Mouse (Mus musculus): ENCODE measurements around the gene Cnpy1.

Gene Cnpy1

DNA sequence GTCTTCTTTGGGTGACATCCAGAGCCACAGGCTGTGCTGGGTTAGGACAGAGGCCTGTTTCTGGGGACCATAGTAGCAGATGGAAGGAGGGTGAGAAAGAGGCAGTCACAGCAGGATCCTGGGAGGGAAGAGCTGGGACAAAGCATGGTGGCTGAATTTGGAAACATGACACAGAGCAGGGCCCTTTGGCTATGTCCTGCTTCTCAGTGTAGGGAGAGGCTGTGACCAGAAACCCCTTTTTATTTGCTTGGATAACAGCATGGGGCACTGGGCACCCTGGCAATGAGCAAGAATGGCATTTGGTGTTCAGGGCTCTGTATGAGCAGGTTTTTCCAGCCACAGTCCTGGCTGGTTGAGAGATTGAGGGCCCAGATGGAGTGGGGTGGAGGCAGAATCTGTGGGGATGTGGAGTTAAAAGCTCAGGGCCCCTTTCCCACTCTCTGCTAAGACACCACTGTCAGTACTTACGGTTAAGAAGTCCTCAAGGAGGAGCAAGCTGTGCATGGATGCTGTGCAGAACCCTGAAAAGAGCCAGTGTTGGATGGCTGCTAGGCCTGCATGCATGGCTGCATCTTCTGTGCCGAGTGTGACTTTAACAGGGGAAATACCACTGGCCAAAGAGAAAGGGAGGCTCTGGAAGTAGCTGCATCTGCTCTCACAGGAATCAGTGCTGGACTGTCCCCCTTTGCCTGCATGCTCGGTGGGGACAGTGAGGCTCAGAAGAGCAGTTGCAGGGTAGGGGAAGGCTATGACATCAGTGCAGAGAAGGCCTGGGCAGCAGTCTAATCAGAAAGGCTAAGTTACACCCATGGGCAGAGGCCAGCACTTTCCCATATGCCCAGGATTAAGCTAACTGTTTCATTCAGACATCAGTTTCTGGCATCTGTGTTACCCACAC, 54.2 kb downstream of the Cnpy1 start:
- 68% methylated on average over 3 of the region's 3 CpGs for WGBS

DNA sequence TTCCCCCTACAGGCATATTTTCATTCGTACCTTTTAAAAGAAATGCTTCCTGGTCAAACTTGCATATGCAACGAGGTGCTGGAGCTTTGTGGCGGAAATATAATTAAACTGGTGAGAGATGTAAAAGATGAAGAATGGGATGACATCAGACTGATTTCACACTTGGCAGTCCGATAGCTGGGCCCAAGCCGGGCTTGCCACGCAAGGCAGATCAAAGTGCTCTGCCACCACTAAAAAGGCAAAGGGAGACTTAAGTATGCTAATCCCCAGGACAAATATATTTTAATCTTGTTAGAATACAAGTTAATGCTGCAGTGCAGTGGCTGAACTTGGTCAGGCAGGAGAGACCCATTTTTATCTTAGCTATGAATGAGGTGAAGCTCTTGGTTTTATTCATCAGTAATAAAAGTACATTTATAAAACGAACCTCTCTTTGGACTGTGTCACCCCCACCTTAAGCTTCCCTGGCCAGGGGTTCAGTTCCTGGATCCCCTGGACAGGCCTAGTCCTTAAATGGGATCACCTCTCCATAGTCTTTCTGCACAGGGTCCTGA, 66.3 kb downstream of the Cnpy1 start:
- 64% methylated on average over 7 of the region's 7 CpGs for WGBS

DNA sequence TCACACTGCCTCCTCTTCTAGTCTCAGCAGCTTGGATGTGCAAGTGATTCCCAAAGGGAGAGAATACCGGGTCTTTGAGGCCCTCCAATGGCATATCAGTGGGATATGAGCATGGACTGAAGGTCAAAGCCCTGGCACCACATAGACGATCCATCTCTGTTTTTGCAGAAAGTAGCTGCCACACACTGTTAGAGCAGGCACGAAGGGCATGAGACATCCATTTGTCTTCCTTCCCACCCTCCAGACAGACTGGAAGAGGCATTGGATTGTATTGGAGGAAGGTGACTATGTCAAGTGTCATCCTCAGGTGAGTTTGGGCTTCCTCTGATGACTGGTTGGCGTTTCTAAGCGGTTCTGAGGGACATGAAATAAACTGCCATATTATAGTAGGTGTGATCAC, 67.3 kb downstream of the Cnpy1 start:
- 46% methylated on average over 5 of the region's 5 CpGs for WGBS

DNA sequence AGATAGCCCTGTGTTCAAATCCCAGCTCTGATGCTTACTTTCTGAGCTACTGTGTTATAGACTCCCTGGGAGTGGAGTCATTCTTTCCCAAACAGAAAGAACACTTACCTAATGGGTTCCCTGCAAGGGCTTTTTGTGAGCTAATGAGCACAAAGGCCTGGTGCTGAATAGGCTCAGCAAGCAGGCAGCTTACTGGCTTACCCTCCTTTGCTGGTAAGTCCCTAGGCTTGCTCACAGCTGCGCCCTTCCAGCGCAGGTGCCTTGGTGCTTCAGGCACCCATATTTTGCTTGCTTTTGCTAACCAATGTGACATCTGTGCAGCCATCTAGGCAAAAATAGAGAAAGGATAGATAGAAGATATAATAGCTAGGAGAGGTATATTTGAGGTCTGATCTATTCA, 69.0 kb downstream of the Cnpy1 start:
- WGBS, result 11% methylated on average over 2 of the region's 2 CpGs

DNA sequence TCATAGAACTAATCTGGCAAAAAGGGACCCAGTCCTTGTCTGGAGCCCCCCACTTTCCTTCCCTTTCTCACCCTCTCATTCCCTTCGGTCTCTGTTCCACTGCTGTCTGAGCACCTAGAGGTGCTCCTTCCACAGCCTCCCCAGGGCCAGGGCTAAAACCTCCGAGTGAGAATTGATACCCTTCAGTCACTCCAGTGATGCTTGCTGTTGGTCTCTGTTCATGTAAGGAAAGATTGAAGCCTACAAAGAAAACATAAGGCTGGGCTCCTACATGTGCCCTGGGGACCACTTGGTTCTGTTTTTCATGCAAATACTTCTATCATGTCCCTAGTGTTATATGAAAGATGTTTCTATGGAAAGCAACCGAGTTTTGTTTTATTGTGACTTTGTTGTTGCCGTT, 69.6 kb downstream of the Cnpy1 start:
- WGBS, result 7% methylated on average over 4 of the region's 4 CpGs

DNA sequence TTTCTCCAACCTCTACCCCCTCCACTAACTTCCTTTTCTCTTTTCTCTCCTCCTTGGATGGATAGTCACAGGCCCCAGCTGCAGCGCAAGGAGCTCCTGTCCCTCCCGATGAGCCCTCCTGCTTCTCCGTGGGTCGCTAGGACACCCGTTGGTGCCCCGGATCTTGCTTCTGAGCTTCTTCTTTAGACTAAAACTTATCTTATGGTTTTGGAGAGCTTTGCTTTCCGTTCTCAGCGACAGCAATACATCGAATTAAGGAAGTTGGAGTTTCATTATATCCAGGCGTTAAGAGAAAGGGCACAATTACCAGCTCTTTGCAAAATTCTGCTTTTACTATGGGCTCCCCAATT, 70.1 kb downstream of the Cnpy1 start:
- 6% methylated on average over 10 of the region's 10 CpGs for WGBS

DNA sequence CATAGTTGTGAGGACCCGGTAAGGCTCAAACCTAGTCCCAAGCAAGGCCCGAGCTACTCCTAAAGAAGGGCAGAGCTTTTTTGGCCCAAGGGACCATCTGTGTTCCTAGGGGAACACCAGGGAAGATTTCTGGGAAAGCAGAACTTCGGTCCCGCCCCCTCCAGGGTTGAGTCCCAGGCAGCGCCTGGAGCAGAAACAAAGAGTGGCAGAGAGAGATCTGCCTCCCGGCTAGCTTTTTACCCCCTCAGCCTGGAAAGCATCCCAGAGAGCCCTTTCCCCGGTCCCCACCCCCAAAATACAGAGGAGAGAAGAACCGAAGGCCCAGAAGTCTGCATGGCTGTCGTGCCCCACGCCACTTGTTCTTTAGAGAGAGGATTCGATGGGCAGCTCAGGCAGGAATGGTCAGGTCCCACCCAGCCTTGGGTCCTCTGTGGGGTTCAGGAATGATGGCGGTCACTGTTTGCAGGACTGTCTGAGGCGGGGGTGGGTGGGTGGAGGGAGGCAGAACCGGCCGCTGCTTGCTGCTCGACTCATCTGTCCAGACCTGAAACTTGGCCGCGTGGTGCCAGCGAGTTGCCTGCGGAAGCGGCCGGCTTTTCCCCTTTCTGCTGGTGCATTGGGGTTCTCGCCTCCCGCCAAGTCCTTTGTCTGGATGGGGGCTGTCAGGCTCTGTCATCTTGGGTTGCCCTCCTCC, 70.6 kb downstream of the Cnpy1 start:
- WGBS, result 4% methylated on average over 24 of the region's 24 CpGs

DNA sequence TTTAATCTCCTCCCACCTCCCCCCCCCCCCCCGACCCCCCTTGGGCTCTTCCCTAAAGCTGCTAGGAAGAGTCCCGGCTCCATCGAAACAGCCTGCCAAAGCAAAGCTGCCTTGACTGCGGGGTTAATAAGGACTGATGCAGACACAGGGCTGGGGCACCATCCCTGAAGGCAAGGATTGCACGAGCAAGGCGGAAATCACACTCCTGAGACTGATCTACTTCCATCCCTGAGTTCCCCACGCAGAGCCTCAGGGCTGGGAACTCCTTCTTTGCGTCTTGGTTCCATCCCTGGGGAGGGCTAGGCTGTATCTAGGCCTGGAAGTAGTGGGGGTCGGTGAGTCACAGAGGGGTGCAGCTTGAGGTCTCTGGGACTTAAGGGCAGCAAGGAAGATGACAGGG, 71.5 kb downstream of the Cnpy1 start:
- 1% methylated on average over 9 of the region's 9 CpGs for WGBS

DNA sequence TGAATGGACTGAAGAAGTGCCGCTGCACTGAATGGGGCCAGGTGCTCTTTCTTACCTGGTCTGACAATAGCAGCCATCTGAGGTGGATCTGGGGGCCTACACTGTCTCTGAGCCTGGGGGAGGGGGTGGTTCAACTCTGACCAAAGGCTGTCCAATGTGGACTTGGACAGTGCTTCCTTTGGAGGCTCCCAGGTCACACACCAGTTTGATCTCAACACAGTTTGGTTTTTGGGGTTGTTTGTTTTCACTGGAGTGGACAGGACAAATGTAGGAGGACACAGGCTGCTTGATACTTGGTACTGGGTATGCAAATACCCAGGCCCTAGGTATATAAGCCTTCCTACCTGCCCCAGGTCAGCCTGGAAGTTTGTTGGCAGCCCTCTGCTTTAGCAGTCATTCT, 71.9 kb downstream of the Cnpy1 start:
- 14% methylated on average over 1 of the region's 1 CpGs for WGBS

DNA sequence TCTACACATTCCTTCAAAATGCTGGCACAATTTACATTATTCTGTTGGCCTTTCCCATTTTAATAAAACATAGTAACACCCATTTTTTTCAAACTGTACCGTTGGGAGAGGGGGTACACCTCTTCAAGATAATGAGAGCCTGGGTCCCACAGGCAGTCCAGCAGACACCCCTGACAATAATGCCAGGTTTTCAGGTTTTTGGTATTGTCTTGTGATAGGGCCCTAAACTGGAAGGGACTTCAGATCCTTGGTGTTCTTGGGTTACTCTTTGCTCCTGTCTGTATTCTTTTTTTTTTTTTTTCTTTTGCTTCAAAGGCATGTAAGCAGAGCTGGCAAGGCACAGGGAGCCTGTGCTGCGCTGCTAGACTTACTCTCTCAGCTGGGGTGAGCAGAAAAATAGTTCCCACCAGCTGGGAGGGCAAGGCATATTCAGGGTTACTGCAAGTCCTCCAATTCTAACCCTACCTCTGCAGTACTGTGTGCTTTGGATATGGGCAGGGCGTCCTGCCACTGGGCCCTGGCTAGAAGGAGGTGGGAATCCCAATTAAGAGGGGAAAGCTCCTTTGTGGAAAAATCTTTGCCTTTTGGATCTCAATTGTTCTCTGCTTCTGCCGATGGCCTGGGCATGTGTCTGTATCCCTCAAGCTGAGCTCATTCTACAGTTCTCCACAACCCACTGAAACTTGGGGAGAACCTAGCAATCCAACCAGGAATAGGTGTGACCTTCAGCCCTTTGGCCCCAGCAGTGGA, 72.5 kb downstream of the Cnpy1 start:
- WGBS, result 18% methylated on average over 4 of the region's 4 CpGs

DNA sequence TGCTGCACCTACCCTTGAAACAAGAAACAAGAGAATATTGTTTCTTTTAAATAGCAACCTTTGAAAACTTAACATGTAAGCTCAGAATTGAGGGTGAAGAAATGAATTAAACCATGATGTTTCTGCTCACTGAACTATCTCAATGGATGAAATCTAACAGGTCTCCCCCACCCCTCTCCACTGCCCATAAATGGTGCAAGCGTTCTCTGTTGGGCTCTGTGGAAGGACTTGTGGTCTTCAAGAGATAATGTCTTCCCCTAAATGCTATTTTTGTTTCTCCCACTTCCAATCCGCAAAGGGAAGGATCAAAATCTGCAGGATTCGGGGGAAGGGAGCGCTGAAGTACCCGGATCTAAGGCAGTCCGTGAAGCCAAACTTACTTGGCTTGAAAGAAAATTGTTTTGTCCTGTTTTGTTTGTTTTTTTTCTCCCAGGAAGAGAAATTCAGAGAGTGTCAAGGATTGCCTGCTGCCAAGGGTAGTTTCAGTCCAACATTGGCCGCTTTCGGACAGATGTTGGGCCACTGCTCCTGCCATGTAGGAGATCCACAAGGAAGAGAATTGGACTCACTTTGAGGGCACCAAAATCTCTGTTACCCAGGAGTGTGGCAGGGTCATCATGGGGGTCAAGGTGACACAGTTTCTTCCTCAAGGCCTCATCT, 73.2 kb downstream of the Cnpy1 start:
- WGBS, result 18% methylated on average over 8 of the region's 8 CpGs

DNA sequence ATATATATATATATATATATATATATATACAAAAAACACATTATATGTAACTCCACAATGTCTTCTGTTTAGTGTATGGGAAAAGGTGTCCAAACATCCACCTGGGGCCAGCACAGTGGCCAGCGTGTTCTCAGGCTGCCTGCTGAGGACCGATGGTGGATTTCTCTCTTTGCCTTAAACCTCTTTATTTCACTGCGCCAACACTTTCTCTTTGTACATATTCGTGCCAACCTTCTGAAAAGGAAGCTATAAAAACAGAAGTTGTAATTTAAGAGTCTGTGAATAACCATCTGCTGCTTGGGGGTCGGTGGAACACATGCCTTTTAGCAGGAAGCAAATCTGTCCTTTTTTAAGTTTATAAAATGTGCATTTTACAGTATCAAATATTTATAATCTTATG, 73.9 kb downstream of the Cnpy1 start:
- WGBS, result 19% methylated on average over 5 of the region's 5 CpGs

DNA sequence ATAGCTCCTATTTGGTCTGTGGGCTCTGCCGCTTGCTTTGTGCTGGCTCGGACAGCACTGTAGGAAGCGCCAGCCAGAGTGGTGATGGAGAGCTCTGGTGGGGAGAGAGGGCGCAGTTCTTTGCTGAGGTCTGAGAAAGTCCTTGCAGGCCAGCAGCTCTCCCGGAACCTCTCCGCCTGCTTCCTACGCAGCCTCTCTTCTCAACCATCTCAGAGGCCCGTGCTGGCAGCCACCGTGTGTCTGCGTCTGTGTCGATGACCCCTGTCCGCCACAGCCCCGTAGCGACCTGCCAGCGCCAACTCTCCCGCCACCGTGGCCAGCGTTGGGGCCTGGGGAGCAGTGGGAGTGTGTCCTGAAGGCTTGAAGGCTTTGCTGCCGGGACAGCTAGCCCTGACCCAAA, 74.7 kb downstream of the Cnpy1 start:
- WGBS, result 12% methylated on average over 19 of the region's 19 CpGs

DNA sequence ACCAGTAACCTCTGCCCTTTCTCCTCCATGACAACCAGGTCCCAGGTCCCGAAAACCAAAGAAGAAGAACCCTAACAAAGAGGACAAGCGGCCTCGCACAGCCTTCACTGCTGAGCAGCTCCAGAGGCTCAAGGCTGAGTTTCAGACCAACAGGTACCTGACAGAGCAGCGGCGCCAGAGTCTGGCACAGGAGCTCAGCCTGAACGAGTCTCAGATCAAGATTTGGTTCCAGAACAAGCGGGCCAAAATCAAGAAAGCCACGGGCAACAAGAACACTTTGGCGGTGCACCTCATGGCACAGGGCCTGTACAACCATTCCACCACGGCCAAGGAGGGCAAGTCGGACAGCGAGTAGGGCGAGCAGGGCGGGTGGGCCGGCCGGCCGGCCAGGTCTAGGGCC, 75.5 kb downstream of the Cnpy1 start:
- WGBS, result 17% methylated on average over 17 of the region's 17 CpGs

DNA sequence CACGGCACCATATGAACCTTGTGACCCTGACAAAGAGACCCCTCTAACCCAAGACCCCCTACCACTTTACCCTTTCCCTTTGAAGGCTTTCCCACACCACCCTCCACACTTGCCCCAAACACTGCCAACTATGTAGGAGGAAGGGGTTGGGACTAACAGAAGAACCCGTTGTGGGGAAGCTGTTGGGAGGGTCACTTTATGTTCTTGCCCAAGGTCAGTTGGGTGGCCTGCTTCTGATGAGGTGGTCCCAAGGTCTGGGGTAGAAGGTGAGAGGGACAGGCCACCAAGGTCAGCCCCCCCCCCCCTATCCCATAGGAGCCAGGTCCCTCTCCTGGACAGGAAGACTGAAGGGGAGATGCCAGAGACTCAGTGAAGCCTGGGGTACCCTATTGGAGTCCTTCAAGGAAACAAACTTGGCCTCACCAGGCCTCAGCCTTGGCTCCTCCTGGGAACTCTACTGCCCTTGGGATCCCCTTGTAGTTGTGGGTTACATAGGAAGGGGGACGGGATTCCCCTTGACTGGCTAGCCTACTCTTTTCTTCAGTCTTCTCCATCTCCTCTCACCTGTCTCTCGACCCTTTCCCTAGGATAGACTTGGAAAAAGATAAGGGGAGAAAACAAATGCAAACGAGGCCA, 76.3 kb downstream of the Cnpy1 start:
- 18% methylated on average over 5 of the region's 5 CpGs for WGBS

DNA sequence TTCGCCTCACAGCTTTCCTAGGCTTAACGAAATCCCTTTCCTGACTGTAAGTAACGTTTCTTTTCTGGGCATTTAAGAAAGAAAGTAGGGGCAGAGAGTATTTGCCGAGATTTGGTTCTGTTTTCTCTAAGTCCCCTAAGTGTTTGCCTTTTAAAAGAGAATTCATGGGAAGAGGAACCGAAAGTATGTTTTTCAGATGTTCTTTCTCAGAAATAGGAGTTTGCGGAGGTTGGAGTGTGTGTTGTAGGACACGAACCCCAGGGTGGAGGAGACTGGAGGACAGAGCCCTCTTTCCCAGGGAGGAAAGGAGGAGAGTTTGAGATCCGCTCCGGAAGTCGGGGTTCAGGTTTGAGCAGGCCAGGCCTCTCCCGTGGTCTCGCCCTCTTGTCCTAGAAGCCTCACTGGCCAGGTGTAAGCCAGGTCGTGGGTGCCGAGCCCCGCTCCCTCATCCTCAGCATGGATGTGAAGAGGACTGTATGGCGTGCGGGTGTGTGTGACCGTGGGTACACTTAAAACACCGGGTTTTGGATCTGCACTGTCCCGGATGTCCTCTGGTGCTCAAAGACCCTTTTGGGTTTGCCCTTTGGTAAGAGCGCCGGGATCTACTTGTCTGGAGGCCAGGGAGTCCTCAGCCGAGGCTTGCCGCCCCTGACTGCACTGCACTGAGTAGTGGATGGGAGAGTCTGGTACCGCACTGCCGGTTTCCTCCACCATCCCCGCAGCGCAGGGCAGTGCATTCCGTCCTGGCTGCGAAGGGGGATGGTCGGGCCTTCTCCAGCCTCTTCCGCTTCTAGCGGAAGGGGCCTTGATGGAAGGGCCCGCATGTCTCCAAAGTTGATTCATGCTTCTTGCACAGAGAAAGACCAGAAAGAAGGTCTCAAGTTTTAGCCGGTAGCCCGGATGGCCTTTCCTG, 77.1 kb downstream of the Cnpy1 start:
- WGBS, result 9% methylated on average over 36 of the region's 36 CpGs

DNA sequence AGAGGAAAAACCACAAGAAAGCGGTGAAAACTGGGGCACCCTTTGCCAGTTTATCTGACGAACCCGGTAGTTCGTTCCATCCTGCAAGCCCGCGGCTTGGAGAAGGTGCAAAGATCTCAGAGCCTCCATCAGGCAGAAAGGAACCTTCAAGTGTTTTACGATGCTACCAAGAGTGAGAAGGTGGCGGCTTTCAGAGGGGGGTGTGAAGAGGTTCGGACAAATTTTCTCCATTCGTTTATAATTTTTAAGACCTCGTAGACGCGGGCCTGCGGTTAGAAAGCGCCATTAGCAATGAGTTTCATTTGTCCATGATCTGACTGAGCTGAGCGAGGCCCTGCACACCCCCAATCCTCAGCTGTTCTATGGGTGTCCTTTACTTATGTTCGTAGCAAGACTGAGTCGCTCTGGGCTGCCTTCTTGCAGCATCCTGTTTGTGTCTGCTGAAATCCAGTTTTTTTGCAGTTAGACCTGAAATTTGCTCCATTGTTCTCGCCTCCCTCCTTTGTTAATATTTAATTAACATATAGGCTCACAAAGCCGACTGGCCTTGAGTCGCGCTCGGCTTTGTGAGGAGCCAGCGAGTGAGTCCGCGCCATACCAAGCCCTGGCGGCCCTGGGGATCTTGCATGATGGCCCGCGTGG, 77.9 kb downstream of the Cnpy1 start:
- 7% methylated on average over 29 of the region's 29 CpGs for WGBS

DNA sequence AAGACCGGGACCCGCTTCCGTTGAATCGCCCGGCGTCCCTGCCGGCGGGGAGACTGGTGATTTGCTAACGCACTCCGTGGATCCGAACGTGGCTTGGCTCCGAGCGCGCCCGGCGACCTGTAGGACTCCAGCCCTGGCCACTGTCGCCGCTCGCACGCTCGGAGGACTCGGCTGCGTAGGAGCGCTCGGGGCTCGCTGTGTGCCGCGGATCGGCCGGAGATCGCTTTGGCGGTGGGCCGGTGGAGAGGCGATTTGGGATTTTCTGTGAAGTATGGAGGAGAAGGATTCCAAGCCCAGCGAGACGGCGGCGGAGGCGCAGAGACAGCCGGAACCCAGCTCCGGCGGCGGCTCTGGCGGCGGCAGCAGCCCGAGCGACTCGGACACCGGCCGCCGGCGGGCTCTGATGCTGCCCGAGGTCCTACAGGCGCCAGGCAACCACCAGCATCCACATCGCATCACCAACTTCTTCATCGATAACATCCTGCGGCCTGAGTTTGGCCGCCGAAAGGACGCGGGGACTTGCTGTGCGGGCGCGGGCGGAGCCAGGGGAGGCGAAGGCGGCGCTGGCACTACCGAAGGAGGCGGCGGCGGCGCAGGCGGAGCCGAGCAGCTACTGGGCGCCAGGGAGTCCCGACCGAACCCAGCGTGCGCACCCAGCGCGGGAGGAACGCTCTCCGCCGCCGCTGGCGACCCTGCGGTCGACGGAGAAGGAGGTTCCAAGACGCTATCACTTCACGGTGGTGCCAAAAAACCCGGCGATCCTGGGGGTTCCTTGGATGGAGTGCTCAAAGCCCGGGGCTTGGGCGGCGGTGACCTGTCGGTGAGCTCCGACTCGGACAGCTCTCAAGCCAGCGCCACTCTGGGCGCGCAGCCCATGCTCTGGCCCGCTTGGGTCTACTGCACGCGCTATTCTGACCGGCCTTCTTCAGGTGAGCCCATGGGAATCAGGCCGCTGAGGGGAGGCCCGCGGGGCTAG, 79.1 kb downstream of the Cnpy1 start:
- WGBS, result 1% methylated on average over 106 of the region's 111 CpGs
